Mouse (Mus musculus) brain, embryonic 18.5 days (tissue): ENCODE data around the gene Wdr70.

Experiments
- DNase-seq: peaks from one replicate; pipeline ENCODE4 v3.0.0-alpha.2; 2012; ENCODE audit warnings: low read depth, low spot score

The Wdr70 gene

DNA sequence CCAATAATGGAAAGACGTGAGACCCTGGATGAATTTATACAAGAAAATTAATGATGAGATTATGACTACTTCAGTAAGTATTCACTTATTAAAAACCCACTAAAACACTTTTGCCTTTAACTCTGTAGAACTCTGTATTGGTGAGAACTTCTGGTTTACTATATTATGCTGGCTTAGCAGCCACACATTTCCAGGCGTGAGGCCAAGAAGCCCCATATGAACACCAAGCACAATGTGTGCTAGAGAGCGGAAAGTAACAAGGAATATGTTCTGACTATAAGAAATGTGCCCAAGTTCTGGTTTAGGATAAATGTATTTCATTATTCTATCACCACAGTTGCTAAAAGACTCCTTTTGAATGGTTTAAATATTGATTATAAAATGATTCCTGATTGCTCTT is 68.4 kb downstream of the Wdr70 start:
- DNase-seq, result peak; percentile 40

DNA sequence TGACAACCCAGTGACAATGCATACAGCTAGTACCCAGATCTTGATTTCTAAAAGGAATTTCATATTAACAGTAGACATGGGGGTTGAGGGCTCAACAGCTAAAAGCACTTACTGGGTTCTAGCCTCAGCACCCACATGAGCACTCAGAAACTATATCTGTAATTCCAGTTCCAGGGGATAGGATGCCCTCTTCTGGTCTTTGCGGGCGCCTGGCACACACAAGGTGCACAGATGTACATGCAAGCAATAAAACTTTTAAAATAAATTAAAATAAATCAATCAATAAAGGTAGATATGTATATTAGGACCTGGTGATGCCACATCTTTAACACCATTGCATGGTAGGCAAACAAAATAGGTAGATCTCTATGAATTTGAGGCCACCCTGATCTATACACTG is 71.5 kb downstream of the Wdr70 start:
- no peak for DNase-seq

- no peak for DNase-seq
These were observed 87.6 kb downstream of the Wdr70 start for GRCm38 (mm10) chr15:8011418-8011817.

DNA sequence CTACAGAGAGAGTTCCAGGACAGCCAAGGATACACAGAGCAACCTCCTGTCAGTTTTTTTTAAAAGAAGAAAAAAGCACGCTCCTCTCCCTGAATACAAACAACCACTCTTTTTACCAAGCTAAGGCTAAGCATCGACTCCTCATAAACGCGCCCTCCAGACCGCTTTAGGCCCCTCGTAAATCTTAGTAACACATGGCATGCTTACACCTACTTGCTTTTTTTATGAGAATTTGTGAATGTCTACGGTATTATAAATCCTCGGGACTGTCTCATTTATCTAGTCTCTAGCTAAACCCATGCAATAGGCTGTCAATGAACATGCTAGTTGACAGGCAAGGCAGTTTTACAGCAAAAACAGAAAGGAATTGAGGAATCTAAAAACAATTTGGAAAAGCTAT is 91.6 kb downstream of the Wdr70 start:
- no peak for DNase-seq

DNA sequence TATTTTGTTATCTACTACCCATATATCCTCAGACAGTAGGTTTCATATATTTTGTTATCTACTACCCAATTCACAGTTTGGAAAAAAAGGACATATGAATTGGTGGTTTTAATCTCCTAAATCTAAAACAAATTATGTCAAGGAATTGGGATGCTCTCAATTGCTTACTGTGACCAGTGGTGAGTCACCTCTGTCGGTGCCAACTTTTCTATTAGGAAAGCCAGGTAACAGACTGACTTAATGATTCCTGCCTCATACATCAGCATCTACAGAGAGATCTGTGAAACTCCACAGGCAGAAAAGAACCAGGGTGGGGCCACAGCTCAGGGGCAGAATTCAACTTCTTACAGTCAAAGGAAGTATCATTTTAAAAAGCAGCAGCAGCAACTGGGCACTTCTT is 93.0 kb downstream of the Wdr70 start:
- no peak for DNase-seq

GRCm38 (mm10) chr15:8005506-8005905 is 93.5 kb downstream of the Wdr70 start:
- DNase-seq, result no peak

DNA sequence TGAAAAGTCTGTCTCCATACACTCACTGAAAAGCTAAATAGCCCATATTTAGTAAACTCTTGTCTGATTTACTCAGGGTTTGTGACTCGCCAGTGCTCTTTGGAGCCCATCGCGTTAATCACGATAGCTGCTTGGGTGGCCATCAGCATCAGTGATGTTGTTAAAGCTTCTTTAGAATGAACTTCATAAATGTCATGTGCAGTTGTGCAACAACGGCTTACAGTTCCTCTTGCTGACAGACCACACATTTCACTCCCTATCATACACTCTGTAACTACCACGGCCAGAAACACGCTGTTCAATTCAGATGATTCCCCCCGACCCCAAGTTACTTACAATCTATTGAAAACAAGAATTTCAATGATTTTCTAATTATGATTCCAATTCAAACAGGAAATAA is 95.2 kb downstream of the Wdr70 start:
- DNase-seq, result no peak

DNA sequence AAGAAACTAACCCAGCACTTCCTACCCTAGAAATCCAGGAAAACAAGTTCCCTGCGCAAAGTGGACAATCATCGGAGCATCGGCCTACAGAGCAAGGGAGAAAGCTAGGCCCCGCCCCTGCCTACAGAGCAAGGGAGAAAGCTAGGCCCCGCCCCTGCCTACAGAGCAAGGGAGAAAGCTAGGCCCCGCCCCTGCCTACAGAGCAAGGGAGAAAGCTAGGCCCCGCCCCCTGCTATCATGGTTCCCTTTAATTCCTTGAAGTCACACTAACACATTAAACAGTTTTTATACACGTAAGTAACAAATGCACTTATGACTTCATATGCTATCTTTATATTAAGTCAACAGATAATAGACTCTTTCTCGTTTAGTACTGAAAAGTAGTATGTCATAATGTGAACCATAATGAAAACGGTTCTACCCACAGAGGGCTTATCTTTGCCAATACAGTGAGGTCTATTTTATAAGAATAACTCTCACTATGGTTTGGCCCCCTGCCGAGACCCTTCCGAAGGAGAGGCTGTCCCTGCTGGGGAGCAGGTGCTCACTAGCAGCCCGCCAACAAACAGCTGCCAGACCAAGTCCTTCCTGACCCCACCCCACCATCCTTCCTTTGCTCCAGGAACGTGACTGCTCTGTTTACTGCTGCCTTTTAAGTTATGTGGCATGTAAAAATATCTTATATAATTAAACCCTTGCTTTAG is 100.0 kb downstream of the Wdr70 start:
- no peak for DNase-seq

- DNase-seq, result no peak
These were observed 100.9 kb downstream of the Wdr70 start for GRCm38 (mm10) chr15:7998095-7998494.

GRCm38 (mm10) chr15:7993721-7994120 is 105.3 kb downstream of the Wdr70 start:
- no peak for DNase-seq

- no peak for DNase-seq
These were observed 108.9 kb downstream of the Wdr70 start for GRCm38 (mm10) chr15:7990101-7990500.

DNA sequence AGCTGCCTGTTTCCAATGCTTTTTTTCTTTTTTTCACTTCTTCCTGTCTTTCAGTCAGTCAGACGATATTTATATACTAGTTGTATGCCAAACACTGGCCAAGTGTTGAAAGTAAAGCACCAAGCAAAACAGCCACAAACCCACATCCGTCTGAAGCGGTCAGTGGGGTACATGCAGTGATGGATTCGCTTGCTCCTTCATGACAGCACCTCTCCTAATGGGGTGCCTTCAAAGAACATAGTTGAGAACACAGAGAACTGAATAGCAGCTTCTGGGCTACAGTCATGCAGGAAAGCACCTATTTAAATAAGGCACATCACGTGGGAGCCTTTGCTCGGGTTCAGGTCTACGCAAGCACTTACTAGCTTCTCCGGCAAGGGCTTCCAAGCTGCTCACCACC is 111.6 kb downstream of the Wdr70 start:
- no peak for DNase-seq

DNA sequence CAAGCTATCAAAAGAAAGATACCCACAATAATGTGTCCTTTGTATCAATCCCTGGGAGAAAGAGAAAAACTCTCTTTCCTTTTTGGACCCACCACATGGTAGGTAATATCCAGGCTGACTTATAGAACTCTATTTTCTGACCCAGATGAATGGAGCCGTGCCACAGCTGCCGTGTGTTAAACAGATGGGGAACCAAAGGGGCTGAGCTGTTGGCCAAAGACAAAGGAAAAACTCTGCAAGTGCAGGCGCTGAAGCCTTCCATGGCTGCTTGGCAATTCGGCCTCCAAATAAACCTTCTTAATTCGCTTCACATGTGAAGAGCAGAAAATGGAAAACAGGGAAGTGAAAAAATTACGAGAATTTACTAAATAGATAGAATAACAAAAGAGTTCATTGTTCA is 112.7 kb downstream of the Wdr70 start:
- DNase-seq, result no peak

- DNase-seq, result no peak
These were observed 120.4 kb downstream of the Wdr70 start for GRCm38 (mm10) chr15:7978640-7979039.

DNA sequence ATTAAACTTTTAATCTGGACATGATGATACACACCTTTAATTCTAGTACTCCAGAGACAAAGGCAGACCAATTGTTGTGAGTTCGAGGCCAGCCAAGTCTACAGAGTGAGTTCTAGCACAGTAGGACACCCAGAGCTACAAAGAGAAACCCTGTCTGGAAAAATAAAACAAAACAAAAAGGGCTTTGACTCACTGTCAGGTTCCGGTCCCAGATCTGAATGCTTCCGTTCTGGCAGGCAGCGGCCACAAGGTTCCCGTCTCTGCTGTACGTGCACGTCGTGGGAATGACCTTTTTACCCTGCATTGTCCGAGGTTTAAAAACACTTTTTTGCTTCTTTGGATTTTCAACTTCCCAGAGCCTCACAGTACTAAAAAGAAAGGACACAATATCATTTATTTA is 122.2 kb downstream of the Wdr70 start:
- DNase-seq, result no peak

DNA sequence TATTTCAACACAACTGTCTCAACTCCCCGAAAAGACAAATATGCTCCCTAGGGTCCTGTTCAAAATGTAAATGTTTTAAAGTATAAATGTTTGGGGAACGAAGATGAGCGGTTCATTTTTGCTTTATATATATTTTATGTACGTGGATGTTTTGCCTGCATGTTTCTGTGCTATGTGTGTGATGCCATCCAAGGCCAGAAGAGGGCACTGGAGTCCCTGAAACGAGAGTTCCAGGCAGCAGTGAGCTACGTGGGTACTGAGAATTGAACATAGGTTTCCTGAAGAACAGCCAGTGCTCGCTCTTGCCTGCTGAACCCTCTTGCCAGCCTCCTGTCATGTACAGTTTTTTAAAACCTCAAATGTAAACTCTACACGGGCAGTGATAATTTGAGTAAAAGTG is 124.6 kb downstream of the Wdr70 start:
- DNase-seq, result no peak

DNA sequence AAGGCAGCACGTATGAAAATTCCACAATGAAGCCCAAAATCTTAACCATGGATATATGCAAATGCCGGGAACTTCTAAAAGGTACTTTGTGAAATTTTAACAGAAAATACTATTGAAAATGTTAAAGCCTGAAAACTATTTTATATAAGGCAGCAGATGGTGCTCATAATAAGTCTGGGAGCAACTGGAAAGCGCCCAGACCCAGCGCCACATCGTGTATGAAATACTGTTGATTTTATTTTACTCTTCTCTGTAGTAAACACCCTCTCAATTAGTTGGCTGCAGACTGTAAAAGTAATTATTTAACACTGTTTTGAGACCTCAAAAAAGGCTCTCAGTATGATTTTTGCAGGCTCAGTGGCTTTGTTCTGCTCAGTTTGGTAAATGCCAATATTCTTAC is 126.5 kb downstream of the Wdr70 start:
- no peak for DNase-seq

DNA sequence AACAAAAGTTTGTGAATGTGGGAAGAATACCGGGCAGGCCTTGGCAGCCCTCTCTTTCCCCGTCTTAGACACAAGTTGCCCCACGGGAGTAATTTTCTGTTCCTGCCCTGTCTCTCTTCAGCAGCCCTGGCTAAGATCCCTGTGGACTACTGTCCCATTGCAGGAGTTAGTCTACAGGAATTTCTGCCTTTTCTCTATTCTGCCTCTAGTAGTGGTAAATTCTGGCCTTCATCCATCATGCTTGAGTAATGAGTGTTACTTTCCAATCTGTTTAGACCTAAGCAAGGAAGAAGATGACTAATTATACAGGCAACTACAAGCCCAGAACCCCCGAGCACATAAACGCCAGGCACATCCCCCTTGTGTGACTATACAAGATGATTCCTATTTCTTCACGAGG is 136.2 kb downstream of the Wdr70 start:
- DNase-seq, result no peak

GRCm38 (mm10) chr15:7961489-7961888 is 137.5 kb downstream of the Wdr70 start:
- no peak for DNase-seq

GRCm38 (mm10) chr15:7956899-7957298 is 142.1 kb downstream of the Wdr70 start:
- no peak for DNase-seq

GRCm38 (mm10) chr15:7950561-7950960 is 148.4 kb downstream of the Wdr70 start:
- DNase-seq, result no peak

DNA sequence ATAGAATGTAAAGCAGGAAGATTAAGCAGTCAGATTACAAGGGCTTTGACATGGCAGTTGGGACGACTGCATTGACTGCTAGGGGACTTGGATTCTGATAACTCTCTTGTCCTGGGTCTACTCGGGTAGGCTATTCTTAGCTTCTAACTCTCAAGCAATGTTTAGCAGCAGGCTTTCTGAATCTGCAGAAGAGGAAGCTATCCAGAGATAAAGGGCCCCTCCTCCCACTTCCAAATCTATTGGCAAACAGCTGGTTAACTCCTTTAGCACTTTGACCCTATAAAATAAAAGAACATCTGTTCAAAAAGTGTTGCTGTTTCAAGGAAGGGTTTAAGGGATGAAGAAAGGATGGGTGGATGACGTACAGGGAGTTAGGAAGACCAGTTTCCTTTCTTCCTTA is 157.3 kb downstream of the Wdr70 start:
- DNase-seq, result no peak

GRCm38 (mm10) chr15:7935571-7936165 is 163.3 kb downstream of the Wdr70 start:
- DNase-seq, result no peak

DNA sequence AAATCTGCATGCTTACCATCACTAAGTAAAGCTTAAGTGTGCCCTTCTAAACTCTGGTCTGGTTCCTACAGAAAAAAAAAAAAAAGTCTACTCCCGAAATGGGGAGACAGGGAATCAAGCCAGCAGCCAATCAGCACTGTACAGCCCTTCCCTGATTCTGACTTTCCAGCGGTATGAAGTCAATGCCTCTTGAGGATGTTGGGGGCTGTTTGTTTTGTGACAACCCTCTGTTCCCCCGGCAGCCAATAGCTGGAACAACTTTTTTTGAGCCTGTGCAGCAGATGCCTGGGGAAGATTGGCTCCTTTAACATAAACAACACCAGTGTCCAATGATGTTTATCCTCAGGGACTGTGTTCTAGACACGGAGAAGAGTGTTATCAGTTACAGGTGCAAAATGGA is 164.4 kb downstream of the Wdr70 start:
- no peak for DNase-seq
